Mouse (Mus musculus) heart, postnatal 36 days (tissue): ENCODE measurements around the gene Dnaja4. TPM values are rescaled to one million over a fixed set of nuclear protein-coding genes. Genes with fewer than 3 reads are reported as not detected.

Source experiments
- DNase-seq, 2 experiments: peaks; one replicate each; pipeline ENCODE4 v3.0.0; 2021 to 2022
- intact Hi-C: fragments of 180-260 bp; cut with DNase I; formaldehyde crosslinking; loops from one replicate; pipeline ENCODE4 v1.15.1; 2025
- total RNA-seq, 2 experiments: library from RNA; stranded (reverse); gene quantifications; 2 replicates each; pipeline ENCODE4 v1.2.3; 2021

Gene Dnaja4
- total RNA-seq, 2 experiments from 2014 or later, result 71.4 to 80.4 TPM

- DNase-seq, result peak; percentile 88
- intact Hi-C loops, result loop anchor here (2.0 kb wide), 1 partner anchor 33 kb away; no protein-coding TSS in a partner anchor
Measured at GRCm38 (mm10) chr9:54699345-54700173, 886 bp downstream of the Dnaja4 start.

GRCm38 (mm10) chr9:54700174-54700475 is 1.5 kb downstream of the Dnaja4 start:
- DNase-seq, result peak; percentile 40 to 66
- intact Hi-C loops, result loop anchor here (2.0 kb wide), 1 partner anchor 33 kb away; no protein-coding TSS in a partner anchor

- no peak for DNase-seq
- intact Hi-C loops, result loop anchor here (2.0 kb wide), 1 partner anchor 32 kb away; no protein-coding TSS in a partner anchor
Measured at GRCm38 (mm10) chr9:54700746-54701145, 2.1 kb downstream of the Dnaja4 start.

- intact Hi-C loops, result no loop called here
- DNase-seq, result no peak
Measured at GRCm38 (mm10) chr9:54702581-54702980, 3.9 kb downstream of the Dnaja4 start.

- no peak for DNase-seq
- intact Hi-C loops, result no loop called here
Measured at GRCm38 (mm10) chr9:54704361-54704760, 5.7 kb downstream of the Dnaja4 start.

GRCm38 (mm10) chr9:54705561-54705960 is 6.9 kb downstream of the Dnaja4 start:
- intact Hi-C loops, result no loop called here
- no peak for DNase-seq

DNA sequence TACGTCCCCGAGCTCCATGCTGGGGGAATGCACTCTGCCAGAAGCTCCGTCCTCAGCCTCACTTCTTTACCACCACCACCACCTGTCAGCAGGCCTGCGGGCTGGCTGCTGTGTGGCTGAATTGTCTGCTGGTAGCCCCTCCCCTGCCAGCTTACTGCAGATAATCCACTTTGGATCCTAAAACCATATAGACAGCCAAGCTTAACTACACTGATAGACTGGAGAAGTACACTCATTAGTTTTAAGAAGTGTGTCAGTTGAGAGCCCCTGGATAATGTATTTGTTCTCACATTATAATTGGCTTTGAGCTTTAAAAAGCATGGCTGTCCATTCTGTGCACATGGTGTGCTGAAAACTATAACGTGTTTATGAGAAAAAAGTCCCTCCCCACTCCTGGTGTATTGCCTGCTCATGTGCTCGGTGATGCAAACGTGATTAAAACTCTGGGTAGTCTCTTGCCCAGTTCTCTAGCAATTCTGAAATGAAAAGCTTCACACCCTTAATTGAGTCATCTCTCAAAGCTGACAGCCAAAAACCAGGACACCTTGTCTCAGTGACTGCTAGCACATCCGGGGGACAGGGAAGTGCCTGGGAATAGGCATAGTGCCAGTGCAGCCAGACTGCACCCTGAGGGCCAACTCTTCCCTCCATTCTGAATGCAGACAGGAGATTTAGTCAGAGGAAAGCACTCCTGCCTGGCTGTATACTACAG is 8.8 kb downstream of the Dnaja4 start:
- no peak for DNase-seq

DNA sequence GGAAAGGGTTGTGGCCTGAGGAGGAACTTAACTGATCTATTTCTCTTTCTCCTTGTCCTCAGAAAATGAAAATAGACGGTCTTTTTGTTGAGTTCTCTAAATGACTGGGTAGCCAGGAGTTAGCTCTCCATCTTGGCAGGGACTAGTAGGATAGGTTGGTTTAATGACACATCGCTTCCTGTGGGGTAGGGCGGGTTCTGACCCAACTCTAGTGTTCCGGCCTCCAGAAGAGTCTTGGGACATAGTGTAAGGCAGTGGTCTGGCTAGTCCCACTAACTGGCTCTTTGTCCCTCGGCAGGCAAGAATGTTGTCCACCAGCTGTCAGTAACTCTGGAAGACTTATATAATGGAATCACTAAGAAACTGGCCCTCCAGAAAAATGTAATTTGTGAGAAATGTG is 9.4 kb downstream of the Dnaja4 start:
- DNase-seq, result no peak
- intact Hi-C loops, result no loop called here

More for the DNA sequence above, 8.8 kb downstream of the Dnaja4 start:
- intact Hi-C loops, result no loop called here

DNA sequence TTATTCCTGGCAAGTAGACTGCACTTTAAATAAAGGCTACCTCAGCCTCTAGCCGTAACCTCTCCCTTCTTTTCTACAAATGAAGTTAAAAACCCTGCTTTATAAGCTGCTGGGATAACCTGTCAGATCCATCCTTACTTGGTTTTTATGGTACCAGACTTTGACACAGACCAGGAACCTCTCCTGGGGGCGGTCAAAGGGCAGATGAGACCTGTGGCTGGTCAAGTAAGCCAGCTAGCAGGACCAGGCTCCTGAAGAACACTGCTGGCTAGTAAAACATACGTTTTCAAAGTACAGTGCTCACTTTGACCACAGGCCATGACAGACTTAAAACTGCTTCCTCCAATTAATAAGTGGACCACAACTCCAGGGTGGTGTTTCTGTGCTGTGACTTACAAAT is 17.1 kb downstream of the Dnaja4 start:
- no peak for DNase-seq
- intact Hi-C loops, result no loop called here

DNA sequence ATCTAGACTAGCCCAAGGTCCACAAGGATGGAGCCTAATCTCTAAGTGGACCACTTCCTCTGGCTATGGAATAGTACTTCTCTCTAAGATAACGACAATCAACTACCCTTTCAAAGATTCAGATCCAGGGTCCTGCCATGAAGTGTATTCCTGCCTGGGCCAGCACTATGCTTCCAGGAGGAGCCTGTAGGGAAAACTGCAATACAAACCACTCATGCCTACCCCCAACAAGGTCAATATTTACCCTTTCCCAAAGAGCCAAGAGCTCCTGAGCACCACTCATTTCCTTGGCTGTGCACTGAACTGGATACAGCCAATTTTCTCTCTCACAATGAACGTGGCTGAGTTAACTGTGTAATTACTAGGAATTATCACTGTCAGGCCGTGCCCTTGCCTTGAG is 18.9 kb downstream of the Dnaja4 start:
- no peak for DNase-seq
- intact Hi-C loops, result no loop called here

DNA sequence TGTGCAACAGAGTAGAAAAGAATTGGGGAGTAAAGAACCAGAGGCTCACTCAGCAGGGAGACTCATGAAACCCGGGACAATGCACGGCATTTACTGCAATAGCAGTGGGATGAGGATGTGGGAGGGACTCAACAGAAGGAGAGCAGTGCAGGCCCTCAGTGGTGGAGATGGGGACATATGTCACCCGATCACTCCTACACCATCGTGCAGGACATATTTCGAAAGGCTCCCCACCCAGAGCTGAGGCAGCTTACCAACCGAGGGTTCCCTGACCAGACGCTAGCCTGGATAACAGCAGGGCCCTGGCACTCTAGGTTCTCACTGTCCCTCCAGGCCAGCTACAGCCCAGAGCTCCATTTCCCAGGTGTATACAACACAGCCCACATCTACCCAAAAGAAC is 23.5 kb downstream of the Dnaja4 start:
- DNase-seq, result no peak
- intact Hi-C loops, result no loop called here

DNA sequence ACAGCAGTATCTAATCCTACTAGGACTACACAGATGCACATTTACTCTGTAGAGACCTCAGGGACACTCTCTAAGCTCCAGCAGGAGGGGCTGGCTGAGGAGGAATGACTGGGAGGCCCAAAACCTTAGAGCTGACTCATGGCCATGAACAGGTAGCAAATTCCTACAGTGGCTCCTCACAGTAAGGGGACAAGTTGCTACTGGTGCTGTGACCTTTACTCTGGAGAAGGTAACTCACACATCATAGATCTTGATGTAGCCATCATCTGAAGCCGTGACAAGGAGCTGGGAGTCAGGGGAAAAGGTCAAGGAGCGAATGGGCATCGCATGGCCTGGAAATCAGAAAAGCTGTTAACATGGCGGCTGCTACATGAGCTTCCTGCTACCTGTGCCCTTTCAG is 23.9 kb downstream of the Dnaja4 start:
- intact Hi-C loops, result no loop called here
- no peak for DNase-seq

GRCm38 (mm10) chr9:54726315-54726714 is 27.6 kb downstream of the Dnaja4 start:
- no peak for DNase-seq
- intact Hi-C loops, result no loop called here

GRCm38 (mm10) chr9:54732122-54732521 is 33.4 kb downstream of the Dnaja4 start:
- intact Hi-C loops, result loop anchor here (2.0 to 5.0 kb wide), 3 partner anchors 31 to 220 kb away; partner anchors contain the start of genes AY074887 and Psma4

GRCm38 (mm10) chr9:54733921-54734638 is 35.4 kb downstream of the Dnaja4 start, which contains the start of gene Wdr61:
Wdr61 (minus strand) TSS chr9:54734519.
- peak; percentile 98 to 99 for DNase-seq
- intact Hi-C loops, result loop anchor here (2.0 to 5.0 kb wide), 4 partner anchors 33 to 377 kb away; partner anchors contain the start of genes AY074887 and Psma4

More at GRCm38 (mm10) chr9:54732122-54732521, 33.4 kb downstream of the Dnaja4 start:
- no peak for DNase-seq

DNA sequence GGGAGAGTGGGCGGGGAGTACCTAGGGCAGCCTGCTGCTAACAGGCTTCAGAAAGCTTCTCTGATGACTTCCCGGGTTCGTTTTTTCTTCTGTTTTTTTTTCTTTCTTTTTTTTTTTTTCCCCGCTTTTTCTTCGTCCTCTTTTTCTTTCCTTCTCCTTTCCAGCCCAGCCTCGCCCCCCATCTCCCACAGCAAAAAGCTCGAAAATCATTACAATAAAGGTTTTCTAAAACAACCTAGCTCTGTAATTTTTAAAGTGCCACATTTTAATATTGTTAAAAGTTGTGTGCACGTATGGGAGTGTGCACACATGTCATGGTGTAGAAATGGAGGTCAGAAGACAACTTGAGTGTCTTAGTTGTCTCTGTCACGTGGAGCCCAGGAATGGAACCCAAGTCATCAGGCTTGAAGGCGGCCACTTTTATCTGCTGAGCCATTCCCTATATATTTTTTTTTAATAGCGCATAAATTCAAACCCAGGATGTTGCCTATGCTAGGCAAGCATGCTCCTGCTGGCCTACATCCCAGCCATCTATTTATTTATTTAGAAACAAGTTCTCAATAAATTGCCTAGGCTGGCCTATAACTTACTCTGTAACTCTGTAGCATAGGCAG is 36.1 kb downstream of the Dnaja4 start:
- DNase-seq, result no peak
- intact Hi-C loops, result loop anchor here (2.0 to 5.0 kb wide), 2 partner anchors 218 to 376 kb away; partner anchors contain the start of genes AY074887 and Psma4

GRCm38 (mm10) chr9:54736284-54736701 is 37.6 kb downstream of the Dnaja4 start:
- peak; percentile 21 to 34 for DNase-seq
- intact Hi-C loops, result loop anchor here (1.0 kb wide), 1 partner anchor 161 kb away; no protein-coding TSS in a partner anchor

- intact Hi-C loops, result loop anchor here (2.0 kb wide), 1 partner anchor 82 kb away; no protein-coding TSS in a partner anchor
- peak; percentile 15 to 28 for DNase-seq
Measured at GRCm38 (mm10) chr9:54738376-54738775, 39.7 kb downstream of the Dnaja4 start.

- intact Hi-C loops, result no loop called here
- no peak for DNase-seq
Measured at GRCm38 (mm10) chr9:54743891-54744290, 45.2 kb downstream of the Dnaja4 start.

DNA sequence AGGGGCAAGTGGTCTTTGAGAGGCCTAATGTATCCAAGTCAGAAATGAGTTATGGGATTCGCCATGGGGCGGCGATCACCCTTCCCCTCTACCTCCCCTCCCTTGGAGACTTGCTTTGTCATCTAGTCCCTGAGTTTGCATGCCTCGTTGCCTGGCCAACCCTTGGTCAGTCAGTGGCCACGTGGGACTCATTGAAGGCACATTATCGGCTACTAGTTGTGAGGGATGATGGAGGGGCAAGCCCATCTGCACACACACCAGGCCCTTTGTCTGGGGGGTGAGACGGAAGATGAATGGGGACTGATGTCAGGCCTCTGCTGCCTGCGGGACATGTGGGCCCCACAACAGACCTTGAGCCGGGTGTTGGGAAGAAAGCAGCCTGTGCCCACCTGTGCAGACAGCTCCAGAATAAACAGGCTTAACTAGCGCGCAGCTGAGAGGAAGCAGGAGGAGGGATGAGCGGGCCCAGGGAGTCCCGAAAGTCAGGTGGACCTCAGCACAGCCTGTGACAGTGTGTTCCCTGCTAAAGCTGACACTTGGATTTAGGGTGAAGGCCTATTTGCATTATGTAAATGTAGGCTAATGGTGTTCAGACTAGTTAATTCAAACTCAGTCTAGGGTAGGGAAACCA is 47.2 kb downstream of the Dnaja4 start:
- no peak for DNase-seq
- intact Hi-C loops, result no loop called here
